Mouse (Mus musculus) embryonic fibroblast, embryonic 13.5 days (primary cell): Measurements from ENCODE around the gene Hsf4. TPM values are rescaled to one million over a fixed set of nuclear protein-coding genes. Genes with fewer than 3 reads are reported as not detected.
A peak's percentile ranks its signal among the peaks of the same experiment; 100 is the strongest.

Experiments used
- H3K27ac ChIP-seq: 2 replicates; pipeline ENCODE4 v1.5.1; 2012; ENCODE audit warnings: low read length, control low read depth, inconsistent platforms; ENCODE audit not compliant: insufficient read depth
- H3K4me1 ChIP-seq: 2 replicates; pipeline ENCODE4 v1.6.1; 2011; ENCODE audit warnings: low read length; ENCODE audit not compliant: control insufficient read depth, insufficient read depth
- H3K4me3 ChIP-seq: 2 replicates; pipeline ENCODE4 v1.5.1; 2011; ENCODE audit warnings: mild to moderate bottlenecking, control low read depth, low read length; ENCODE audit not compliant: insufficient read depth
- CTCF ChIP-seq: IDR thresholded peaks from 2 replicates; pipeline ENCODE4 v1.5.1; 2011; ENCODE audit warnings: mild to moderate bottlenecking, control low read depth, low read length, moderate library complexity, borderline replicate concordance; ENCODE audit not compliant: insufficient read depth
- POLR2A ChIP-seq: IDR thresholded peaks from 2 replicates; pipeline ENCODE4 v1.6.1; 2011; ENCODE audit warnings: low read depth, mild to moderate bottlenecking, control low read depth, low read length, moderate library complexity
- polyA plus RNA-seq: library from polyadenylated mRNA; stranded (reverse); fragments of >200 nt; gene quantifications from 2 replicates; pipeline ENCODE4 v1.2.4, GENCODE M21; 2011; ENCODE audit warnings: low read depth; ENCODE audit not compliant: missing spikeins, insufficient read length

Hsf4 gene
- polyA plus RNA-seq, 1 experiment, result 1.7 TPM

- Histone ChIP-seq H3K27ac (no peak overlapping the region), H3K4me3 (no peak overlapping the region), H3K4me1 (no peaks in the 10 kb centered on the region)
- TF ChIP-seq POLR2A (no peak), CTCF (no peak)
Observed at GRCm38 (mm10) chr8:105237442-105238142, 32.0 kb upstream of the Hsf4 start.

- H3K4me1 ChIP-seq, result no peaks in the 10 kb centered on the region
- TF ChIP-seq POLR2A (no peak), CTCF (no peak)
- H3K4me3 ChIP-seq, result no peak overlapping the region
- no peak overlapping the region for H3K27ac ChIP-seq
Observed at GRCm38 (mm10) chr8:105241016-105241415, 28.6 kb upstream of the Hsf4 start.

- Histone ChIP-seq H3K4me1 (no peaks in the 10 kb centered on the region), H3K4me3 (no peak overlapping the region), H3K27ac (no peak overlapping the region)
- TF ChIP-seq CTCF (no peak), POLR2A (0 out of 2 replicates have a peak, but pooled peaks have one; percentile 9)
Observed at GRCm38 (mm10) chr8:105251954-105252353, 17.6 kb upstream of the Hsf4 start.

GRCm38 (mm10) chr8:105252680-105253537, 16.7 kb upstream of the Hsf4 start:
- TF ChIP-seq CTCF (no peak), POLR2A (peak; percentile 24)
- Histone ChIP-seq H3K4me1 (no peaks in the 10 kb centered on the region), H3K4me3 (no peak overlapping the region), H3K27ac (no peak overlapping the region)

GRCm38 (mm10) chr8:105253766-105254151, 15.8 kb upstream of the Hsf4 start:
- 0 out of 2 replicates have a peak overlapping the region, but pooled peaks have one; percentile 1 for H3K27ac ChIP-seq
- H3K4me1 ChIP-seq, result no peaks in the 10 kb centered on the region
- peak overlapping the region; percentile 19; the same call in 1 of the 2 replicates for H3K4me3 ChIP-seq
- TF ChIP-seq POLR2A (no peak), CTCF (no peak)

GRCm38 (mm10) chr8:105254152-105254965, 15.2 kb upstream of the Hsf4 start:
- no peaks in the 10 kb centered on the region for H3K4me1 ChIP-seq
- peak overlapping the region; percentile 63 for H3K4me3 ChIP-seq
- TF ChIP-seq CTCF (peak; percentile 86), POLR2A (peak; percentile 45; the same call in 1 of the 2 replicates)
- peak overlapping the region; percentile 91 for H3K27ac ChIP-seq

- Histone ChIP-seq H3K27ac (peak within 1 kb of the TSS; percentile 91), H3K4me1 (no peaks in the 10 kb centered on the region), H3K4me3 (peak within 1 kb of the TSS; percentile 63)
- TF ChIP-seq POLR2A (peak; percentile 79), CTCF (no peak)
Observed at GRCm38 (mm10) chr8:105254966-105255350, 14.6 kb upstream of the Hsf4 start, which contains the start of gene B3gnt9. TSS of gene B3gnt9 (minus strand) at chr8:105255153.

- no peaks in the 10 kb centered on the region for H3K4me1 ChIP-seq
- H3K27ac ChIP-seq, result no peak overlapping the region
- TF ChIP-seq CTCF (no peak), POLR2A (no peak)
- H3K4me3 ChIP-seq, result no peak overlapping the region
Observed at GRCm38 (mm10) chr8:105257318-105258114, 12.1 kb upstream of the Hsf4 start.
